Mouse (Mus musculus): ENCODE results near the gene Ptpn5.

Ptpn5 gene

GRCm38 (mm10) chr7:47112036-47112435 lies 21.4 kb downstream of the Ptpn5 start:
- no peak for DNase-seq (ENCODE audit: inconsistent age in 2 of 2, low spot score in 1 of 2)

- peak in 1 of 2 experiments; percentile 60 for DNase-seq (ENCODE audit: inconsistent age in 2 of 2, low spot score in 1 of 2)
These were observed 22.4 kb downstream of the Ptpn5 start for GRCm38 (mm10) chr7:47111121-47111520.

GRCm38 (mm10) chr7:47110511-47110910 lies 23.0 kb downstream of the Ptpn5 start:
- DNase-seq (ENCODE audit: inconsistent age in 2 of 2, low spot score in 1 of 2): peak; percentile 72 to 91

GRCm38 (mm10) chr7:47108779-47109189 lies 24.7 kb downstream of the Ptpn5 start:
- DNase-seq (ENCODE audit: inconsistent age in 2 of 2, low spot score in 1 of 2): peak; percentile 57 to 77

- DNase-seq (ENCODE audit: inconsistent age in 2 of 2, low spot score in 1 of 2): no peak
These were observed 26.5 kb downstream of the Ptpn5 start for GRCm38 (mm10) chr7:47106949-47107348.

- DNase-seq (ENCODE audit: inconsistent age in 2 of 2, low spot score in 1 of 2): no peak
These were observed 29.6 kb downstream of the Ptpn5 start for GRCm38 (mm10) chr7:47103671-47104414.

GRCm38 (mm10) chr7:47102970-47103369 lies 30.5 kb downstream of the Ptpn5 start:
- no peak for DNase-seq (ENCODE audit: inconsistent age in 2 of 2, low spot score in 1 of 2)

GRCm38 (mm10) chr7:47100615-47101014 lies 32.9 kb downstream of the Ptpn5 start:
- DNase-seq (ENCODE audit: inconsistent age in 2 of 2, low spot score in 1 of 2): no peak

- DNase-seq (ENCODE audit: inconsistent age in 2 of 2, low spot score in 1 of 2): no peak
These were observed 34.2 kb downstream of the Ptpn5 start for GRCm38 (mm10) chr7:47099306-47099705.

- peak in 1 of 2 experiments; percentile 40 for DNase-seq (ENCODE audit: inconsistent age in 2 of 2, low spot score in 1 of 2)
These were observed 35.4 kb downstream of the Ptpn5 start for GRCm38 (mm10) chr7:47098044-47098443.

- peak in 1 of 2 experiments; percentile 36 for DNase-seq (ENCODE audit: inconsistent age in 2 of 2, low spot score in 1 of 2)
These were observed 38.5 kb downstream of the Ptpn5 start for GRCm38 (mm10) chr7:47094969-47095368.

GRCm38 (mm10) chr7:47093935-47094334 lies 39.5 kb downstream of the Ptpn5 start:
- no peak for DNase-seq (ENCODE audit: inconsistent age in 2 of 2, low spot score in 1 of 2)

- no peak for DNase-seq (ENCODE audit: inconsistent age in 2 of 2, low spot score in 1 of 2)
These were observed 48.4 kb downstream of the Ptpn5 start for GRCm38 (mm10) chr7:47085075-47085474.

GRCm38 (mm10) chr7:47081277-47081676 lies 52.2 kb downstream of the Ptpn5 start:
- DNase-seq (ENCODE audit: inconsistent age in 2 of 2, low spot score in 1 of 2): peak; percentile 80 to 93

GRCm38 (mm10) chr7:47080868-47081267 lies 52.6 kb downstream of the Ptpn5 start:
- DNase-seq (ENCODE audit: inconsistent age in 2 of 2, low spot score in 1 of 2): peak in 1 of 2 experiments; percentile 37

GRCm38 (mm10) chr7:47077451-47077850 lies 56.0 kb downstream of the Ptpn5 start:
- DNase-seq (ENCODE audit: inconsistent age in 2 of 2, low spot score in 1 of 2): no peak

- DNase-seq (ENCODE audit: inconsistent age in 2 of 2, low spot score in 1 of 2): no peak
These were observed 56.8 kb downstream of the Ptpn5 start for GRCm38 (mm10) chr7:47076729-47077128.

- no peak for DNase-seq (ENCODE audit: inconsistent age in 2 of 2, low spot score in 1 of 2)
These were observed 57.3 kb downstream of the Ptpn5 start for GRCm38 (mm10) chr7:47076193-47076592.

GRCm38 (mm10) chr7:47073536-47074521 lies 59.7 kb downstream of the Ptpn5 start:
- peak; percentile 76 to 91 for DNase-seq (ENCODE audit: inconsistent age in 2 of 2, low spot score in 1 of 2)

GRCm38 (mm10) chr7:47072551-47072950 lies 60.9 kb downstream of the Ptpn5 start:
- peak in 1 of 2 experiments; percentile 72 for DNase-seq (ENCODE audit: inconsistent age in 2 of 2, low spot score in 1 of 2)

- DNase-seq (ENCODE audit: inconsistent age in 2 of 2, low spot score in 1 of 2): no peak
These were observed 65.6 kb downstream of the Ptpn5 start for GRCm38 (mm10) chr7:47067879-47068278.

- no peak for DNase-seq (ENCODE audit: inconsistent age in 2 of 2, low spot score in 1 of 2)
These were observed 66.5 kb downstream of the Ptpn5 start for GRCm38 (mm10) chr7:47066942-47067341.
